Mouse (Mus musculus) kidney, embryonic 15.5 days (tissue): ENCODE data around the gene Htra2. TPM values are rescaled to one million over a fixed set of nuclear protein-coding genes. Genes with fewer than 3 reads are reported as not detected.

Experiments used
- ATAC-seq: fragments of 200-750 bp; cut with Nextera tagmentation; replicated peaks from 2 replicates; pipeline ENCODE4 v1.8.0; 2017; ENCODE audit warnings: moderate TSS enrichment; ENCODE audit not compliant: low FRiP score
- H3K27ac ChIP-seq: fragments of 300-500 bp; sonication (generic); 2 replicates; pipeline ENCODE4 v1.5.1; 2015; ENCODE audit warnings: mild to moderate bottlenecking, inconsistent platforms
- H3K27me3 ChIP-seq: fragments of 300-500 bp; sonication (generic); 2 replicates; pipeline ENCODE4 v1.6.1; 2015; ENCODE audit warnings: inconsistent platforms
- H3K36me3 ChIP-seq: fragments of 300-500 bp; sonication (generic); 2 replicates; pipeline ENCODE4 v1.6.1; 2015; ENCODE audit warnings: inconsistent platforms
- H3K4me1 ChIP-seq: fragments of 300-500 bp; sonication (generic); 2 replicates; pipeline ENCODE4 v1.6.1; 2015; ENCODE audit warnings: inconsistent platforms
- H3K4me2 ChIP-seq: fragments of 300-500 bp; sonication (generic); 2 replicates; pipeline ENCODE4 v1.6.1; 2015; ENCODE audit warnings: moderate library complexity, mild to moderate bottlenecking, inconsistent platforms
- H3K4me3 ChIP-seq: fragments of 300-500 bp; sonication (generic); replicated peaks from 2 replicates; pipeline ENCODE4 v1.5.1; 2015; ENCODE audit warnings: mild to moderate bottlenecking, inconsistent platforms
- H3K9ac ChIP-seq: fragments of 300-500 bp; sonication (generic); 2 replicates; pipeline ENCODE4 v1.6.1; 2015; ENCODE audit warnings: mild to moderate bottlenecking, inconsistent platforms
- H3K9me3 ChIP-seq: fragments of 300-500 bp; sonication (generic); replicated peaks from 2 replicates; pipeline ENCODE4 v1.6.1; 2016; ENCODE audit warnings: inconsistent platforms
- WGBS: fragments of 180-500 bp; shearing (Covaris S2); methylation state at CpG from one replicate; pipeline ENCODE4 v1.1.7; 2015; ENCODE audit warnings: mixed read lengths; 5-methylcytosine and 5-hydroxymethylcytosine counted together
- polyA plus RNA-seq: library from polyadenylated mRNA; unstranded; fragments of >200 nt; fragmentation: Nextera tagmentation; extraction: Ambion mirVana; gene quantifications from 2 replicates; pipeline ENCODE4 v1.2.1, GENCODE M21; 2015

Htra2 gene
- polyA plus RNA-seq, 1 experiment from 2014 or later = 87.5 TPM

DNA sequence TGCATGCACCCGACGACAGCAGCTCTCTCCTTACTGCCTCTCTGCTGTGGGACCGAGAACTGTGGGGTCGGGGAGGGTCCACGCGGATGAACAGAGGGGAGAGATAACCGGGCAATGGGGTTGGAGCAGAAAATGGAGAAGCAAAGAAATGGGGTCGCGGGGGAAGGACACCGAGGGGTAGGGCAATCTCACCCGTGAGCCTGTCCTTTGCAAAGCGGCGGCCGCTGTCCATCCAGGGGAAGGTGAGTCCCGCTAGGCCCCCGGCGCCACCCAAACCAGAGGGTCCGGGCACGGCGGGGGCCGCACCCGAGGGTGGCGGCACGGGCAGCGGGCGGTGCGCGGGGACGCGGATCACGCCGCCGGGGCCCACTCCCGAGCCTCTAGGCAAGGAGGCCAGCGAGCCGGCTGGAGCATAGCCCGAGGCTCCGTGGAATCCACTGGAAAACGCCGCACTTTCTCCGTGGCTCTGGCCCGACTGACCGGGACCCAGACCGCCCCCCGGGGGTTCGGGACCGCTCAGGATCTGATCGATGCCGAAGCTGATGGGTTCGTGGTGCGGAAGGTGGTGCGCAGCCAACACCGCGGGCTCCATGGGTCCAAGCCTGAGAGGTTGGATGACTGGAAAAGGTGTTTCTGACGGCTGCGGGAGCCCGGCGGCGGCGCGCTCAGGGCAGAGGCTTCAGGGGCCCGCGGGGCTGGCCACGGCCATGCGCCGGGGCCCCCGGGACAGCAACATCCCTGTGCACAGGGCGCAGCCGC is 14.6 kb upstream of the Htra2 start:
- peak overlapping the region; percentile 41 for H3K4me3 ChIP-seq
- peaks cover 99% of the 10 kb centered on the region for H3K27me3 ChIP-seq
- peaks cover 33% of the 10 kb centered on the region for H3K4me1 ChIP-seq
- no peaks in the 10 kb centered on the region for H3K9me3 ChIP-seq
- ATAC-seq = peak; percentile 37; the same call in 1 of the 2 replicates
- no peak overlapping the region for H3K9ac ChIP-seq
- no peak overlapping the region for H3K27ac ChIP-seq
- under 1% methylated on average over 62 of the region's 69 CpGs for WGBS
- no peaks in the 10 kb centered on the region for H3K36me3 ChIP-seq
- H3K4me2 ChIP-seq = peak overlapping the region; percentile 62

- ATAC-seq = no peak
- H3K27ac ChIP-seq = no peak overlapping the region
- H3K9me3 ChIP-seq = no peaks in the 10 kb centered on the region
- H3K9ac ChIP-seq = no peak overlapping the region
- H3K4me3 ChIP-seq = peak overlapping the region; percentile 41
- peaks cover 33% of the 10 kb centered on the region for H3K4me1 ChIP-seq
- no peaks in the 10 kb centered on the region for H3K36me3 ChIP-seq
- peaks cover 99% of the 10 kb centered on the region for H3K27me3 ChIP-seq
- WGBS = under 1% methylated on average over 81 of the region's 81 CpGs
- H3K4me2 ChIP-seq = peak overlapping the region; percentile 62
Measured at GRCm38 (mm10) chr6:83068706-83069487, 13.8 kb upstream of the Htra2 start.

GRCm38 (mm10) chr6:83068221-83068620 is 13.1 kb upstream of the Htra2 start:
- WGBS = 11% methylated on average over 8 of the region's 8 CpGs
- Histone ChIP-seq H3K27ac (no peak overlapping the region), H3K4me1 (peaks cover 33% of the 10 kb centered on the region), H3K9me3 (no peaks in the 10 kb centered on the region), H3K9ac (no peak overlapping the region), H3K27me3 (peaks cover 100% of the 10 kb centered on the region), H3K4me3 (peak overlapping the region; percentile 41), H3K36me3 (no peaks in the 10 kb centered on the region), H3K4me2 (peak overlapping the region; percentile 62)
- no peak for ATAC-seq

DNA sequence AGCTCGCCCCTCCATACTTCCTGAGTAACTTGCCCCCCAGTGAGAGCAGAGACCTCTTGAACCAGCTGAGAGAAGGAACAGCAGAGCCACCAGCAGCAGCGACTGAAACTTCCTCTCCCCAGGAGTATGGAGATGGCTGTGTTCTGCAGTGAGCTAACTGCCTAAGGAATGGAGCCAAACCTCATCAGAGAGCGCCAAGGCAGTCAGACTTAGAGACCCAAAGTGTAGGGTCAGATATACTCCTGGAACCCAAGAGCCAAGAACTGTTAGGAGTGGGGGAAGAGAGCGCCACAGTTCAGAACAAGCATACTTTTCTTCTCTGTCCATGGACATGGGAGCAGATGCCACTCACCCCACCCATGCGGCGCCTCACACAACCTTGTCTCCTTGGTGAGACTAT is 11.4 kb upstream of the Htra2 start:
- Histone ChIP-seq H3K4me1 (peaks cover 32% of the 10 kb centered on the region), H3K9me3 (no peaks in the 10 kb centered on the region), H3K9ac (no peak overlapping the region), H3K27ac (no peak overlapping the region), H3K4me2 (no peak overlapping the region), H3K4me3 (no peak overlapping the region), H3K27me3 (peaks cover 100% of the 10 kb centered on the region), H3K36me3 (no peaks in the 10 kb centered on the region)
- no peak for ATAC-seq
- whole genome bisulfite sequencing = 30% methylated on average over 6 of the region's 6 CpGs

DNA sequence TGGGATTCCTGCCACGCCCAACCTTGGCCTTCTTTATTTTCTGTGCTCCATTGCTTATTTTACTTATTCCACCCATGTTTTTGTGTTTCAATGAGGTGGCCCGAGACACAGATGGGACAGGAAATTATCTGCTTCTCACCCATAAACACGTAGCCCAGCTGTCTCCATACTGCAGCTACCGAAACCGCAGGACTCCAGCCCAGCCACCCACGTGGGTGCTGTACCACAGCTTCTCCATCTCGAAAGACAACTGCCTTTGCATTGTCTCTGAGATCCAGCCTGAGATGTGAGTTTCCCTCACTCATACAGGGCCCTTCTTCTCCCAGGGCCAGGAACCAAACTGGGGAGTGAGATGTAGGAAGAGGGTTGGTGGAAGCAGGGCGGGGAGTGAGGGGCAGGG is 10.9 kb upstream of the Htra2 start:
- Histone ChIP-seq H3K36me3 (no peaks in the 10 kb centered on the region), H3K4me2 (no peak overlapping the region), H3K27ac (no peak overlapping the region), H3K9ac (no peak overlapping the region), H3K9me3 (no peaks in the 10 kb centered on the region), H3K27me3 (peaks cover 100% of the 10 kb centered on the region), H3K4me3 (no peak overlapping the region), H3K4me1 (peaks cover 28% of the 10 kb centered on the region)
- no peak for ATAC-seq
- WGBS = 50% methylated on average over 8 of the region's 8 CpGs

DNA sequence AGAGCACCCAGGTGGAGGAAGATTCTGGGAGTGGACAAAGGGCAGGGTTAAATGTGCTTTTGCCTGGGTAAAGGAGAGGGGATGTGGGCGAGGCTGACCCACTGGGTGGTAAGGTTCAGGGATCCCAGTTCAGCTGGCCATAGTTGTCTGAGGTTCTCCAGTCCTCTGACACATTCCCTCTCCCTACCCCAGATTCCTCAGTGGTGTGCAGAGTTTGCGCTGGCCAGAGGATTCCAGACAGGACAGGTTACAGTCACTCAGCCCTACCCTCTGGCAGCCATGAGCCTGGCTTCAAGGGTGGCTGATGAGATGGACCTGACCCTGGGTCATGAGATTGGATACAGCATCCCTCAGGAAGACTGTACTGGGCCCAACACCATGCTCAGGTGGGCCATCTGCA is 3.7 kb upstream of the Htra2 start:
- Histone ChIP-seq H3K27me3 (peaks cover 32% of the 10 kb centered on the region), H3K4me1 (peaks cover 21% of the 10 kb centered on the region), H3K4me2 (peak overlapping the region; percentile 14), H3K9me3 (no peaks in the 10 kb centered on the region), H3K4me3 (no peak overlapping the region), H3K36me3 (peaks cover 23% of the 10 kb centered on the region), H3K9ac (no peak overlapping the region), H3K27ac (no peak overlapping the region)
- no peak for ATAC-seq
- WGBS = 88% methylated on average over 2 of the region's 2 CpGs

- H3K9ac ChIP-seq = no peak within 1 kb of the TSS
- H3K27me3 ChIP-seq = peaks cover 22% of the 10 kb centered on the region
- H3K4me3 ChIP-seq = peak within 1 kb of the TSS; percentile 16; the same call in 1 of the 2 replicates
- 40% methylated on average over 3 of the region's 3 CpGs for WGBS
- H3K9me3 ChIP-seq = no peaks in the 10 kb centered on the region
- no peak within 1 kb of the TSS; the same call in 1 of the 2 replicates for H3K27ac ChIP-seq
- no peak for ATAC-seq
- peaks cover 30% of the 10 kb centered on the region for H3K4me1 ChIP-seq
- H3K4me2 ChIP-seq = peak within 1 kb of the TSS; percentile 14
- peaks cover 23% of the 10 kb centered on the region for H3K36me3 ChIP-seq
Measured at GRCm38 (mm10) chr6:83057790-83058189, 2.7 kb upstream of the Htra2 start, which contains the start of gene Dqx1. Dqx1 (plus strand) TSS chr6:83057844.

DNA sequence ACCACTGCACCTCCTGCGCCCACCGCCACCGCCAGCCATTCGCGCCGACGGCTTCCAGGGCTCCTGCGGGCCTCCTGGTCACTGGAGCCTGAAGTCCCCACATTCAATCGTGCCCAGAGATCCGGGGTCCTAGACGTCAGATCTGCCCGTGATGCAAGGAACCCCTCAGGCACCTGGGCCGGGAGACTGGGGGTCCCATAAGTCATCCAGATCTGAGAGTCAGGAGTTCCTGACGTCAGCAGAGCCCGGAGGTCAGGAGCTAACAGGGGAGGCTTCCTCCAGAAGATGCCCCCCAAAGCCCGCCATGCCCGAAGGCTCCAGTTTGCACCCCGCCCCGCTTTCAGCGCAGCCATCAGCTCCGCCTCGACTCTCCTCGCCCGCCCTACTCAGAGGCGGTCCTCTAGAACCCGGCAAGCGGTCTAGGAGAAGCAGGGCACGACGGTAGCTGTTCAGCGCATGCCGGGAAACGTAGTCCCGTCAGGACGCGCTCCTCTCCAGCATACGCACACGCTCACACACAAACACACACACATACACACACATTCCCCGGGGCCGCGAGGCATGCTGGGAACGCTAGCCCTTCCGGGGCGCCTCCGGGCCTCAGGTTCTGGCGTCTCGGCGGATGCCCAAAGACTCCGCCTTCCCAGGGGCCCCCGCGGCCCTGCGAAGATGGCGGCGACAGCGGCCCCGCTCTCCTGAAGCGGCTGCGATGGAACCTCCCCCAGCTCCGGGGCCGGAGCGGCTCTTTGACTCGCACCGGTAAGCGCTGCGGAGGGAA is 810 bp downstream of the Htra2 start, which contains the start of gene Aup1:
Gene Aup1, plus strand, starts transcription at position 448 of the 778 bp plus-strand sequence.
- H3K9me3 ChIP-seq = no peaks in the 10 kb centered on the region
- H3K4me3 ChIP-seq = peak within 1 kb of the TSS; percentile 99
- no peaks in the 10 kb centered on the region for H3K27me3 ChIP-seq
- H3K27ac ChIP-seq = peak within 1 kb of the TSS; percentile 92
- peak; percentile 97 for ATAC-seq
- H3K4me2 ChIP-seq = peak within 1 kb of the TSS; percentile 93
- peak within 1 kb of the TSS; percentile 94 for H3K9ac ChIP-seq
- peaks cover 28% of the 10 kb centered on the region for H3K4me1 ChIP-seq
- peaks cover 44% of the 10 kb centered on the region for H3K36me3 ChIP-seq
- WGBS = under 1% methylated on average over 59 of the region's 64 CpGs

GRCm38 (mm10) chr6:83053136-83053960 is 1.7 kb downstream of the Htra2 start:
- Histone ChIP-seq H3K9me3 (no peaks in the 10 kb centered on the region), H3K27me3 (no peaks in the 10 kb centered on the region), H3K27ac (peak overlapping the region; percentile 92), H3K36me3 (peaks cover 44% of the 10 kb centered on the region), H3K4me2 (peak overlapping the region; percentile 93), H3K4me1 (peaks cover 28% of the 10 kb centered on the region), H3K4me3 (peak overlapping the region; percentile 99), H3K9ac (peak overlapping the region; percentile 94)
- WGBS = 2% methylated on average over 26 of the region's 26 CpGs
- peak; percentile 2; the same call in 1 of the 2 replicates for ATAC-seq

DNA sequence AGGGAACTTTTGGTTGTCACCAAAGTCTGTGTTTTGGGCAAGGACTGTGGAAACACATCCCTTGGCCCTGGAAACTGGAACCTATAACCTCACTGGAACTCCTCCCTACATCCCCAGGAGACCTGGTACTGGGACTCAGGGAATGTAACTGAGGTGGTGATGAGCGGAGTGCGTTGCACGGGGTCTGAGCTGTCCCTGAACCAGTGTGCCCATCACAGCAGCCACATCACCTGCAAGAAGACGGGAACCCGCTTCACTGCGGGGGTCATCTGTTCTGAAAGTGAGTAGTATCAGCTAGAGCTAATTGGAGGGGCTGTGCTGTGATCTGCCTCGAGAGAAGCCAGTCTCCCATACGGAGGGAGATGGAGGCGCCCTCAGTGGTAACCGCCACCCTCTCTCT is 5.7 kb downstream of the Htra2 start:
- no peaks in the 10 kb centered on the region for H3K27me3 ChIP-seq
- H3K27ac ChIP-seq = no peak overlapping the region
- peaks cover 21% of the 10 kb centered on the region for H3K36me3 ChIP-seq
- H3K4me2 ChIP-seq = no peak overlapping the region
- peaks cover 15% of the 10 kb centered on the region for H3K4me1 ChIP-seq
- 67% methylated on average over 10 of the region's 10 CpGs for WGBS
- ATAC-seq = no peak
- H3K9ac ChIP-seq = no peak overlapping the region
- H3K9me3 ChIP-seq = no peaks in the 10 kb centered on the region
- H3K4me3 ChIP-seq = no peak overlapping the region

- Histone ChIP-seq H3K36me3 (no peaks in the 10 kb centered on the region), H3K9me3 (no peaks in the 10 kb centered on the region), H3K4me3 (no peak overlapping the region), H3K4me1 (no peaks in the 10 kb centered on the region), H3K27me3 (no peaks in the 10 kb centered on the region), H3K27ac (no peak overlapping the region), H3K4me2 (no peak overlapping the region), H3K9ac (no peak overlapping the region)
- 76% methylated on average over 9 of the region's 9 CpGs for WGBS
- ATAC-seq = no peak
Measured at GRCm38 (mm10) chr6:83044742-83045141, 10.3 kb downstream of the Htra2 start.
